Mouse (Mus musculus): Measurements from ENCODE around the gene Tmem88b.
"Not testable (repeated sequence)": the region's sequence is repeated elsewhere in the genome, so short reads cannot be mapped to it uniquely, and the experiment has no call there.

The Tmem88b gene

GRCm38 (mm10) chr4:155788833-155789232 is 3.2 kb upstream of the Tmem88b start:
- DNase-seq (ENCODE audit: low spot score) = not testable (repeated sequence)

GRCm38 (mm10) chr4:155788300-155788699 is 2.6 kb upstream of the Tmem88b start:
- DNase-seq (ENCODE audit: low spot score) = no peak

GRCm38 (mm10) chr4:155785246-155785645 is 428 bp downstream of the Tmem88b start:
- no peak for DNase-seq (ENCODE audit: low spot score)

- peak; percentile 83 for DNase-seq (ENCODE audit: low spot score)
These were observed 1.5 kb downstream of the Tmem88b start for GRCm38 (mm10) chr4:155784081-155784701.

- DNase-seq (ENCODE audit: low spot score) = no peak
These were observed 2.1 kb downstream of the Tmem88b start for GRCm38 (mm10) chr4:155783486-155784080.

GRCm38 (mm10) chr4:155780895-155781294 is 4.8 kb downstream of the Tmem88b start:
- peak; percentile 42 for DNase-seq (ENCODE audit: low spot score)

- DNase-seq (ENCODE audit: low spot score) = no peak
These were observed 6.2 kb downstream of the Tmem88b start for GRCm38 (mm10) chr4:155779498-155779897.

GRCm38 (mm10) chr4:155777816-155778215 is 7.9 kb downstream of the Tmem88b start:
- DNase-seq (ENCODE audit: low spot score) = no peak

GRCm38 (mm10) chr4:155776704-155777335 is 8.9 kb downstream of the Tmem88b start:
- DNase-seq (ENCODE audit: low spot score) = no peak

- no peak for DNase-seq (ENCODE audit: low spot score)
These were observed 9.8 kb downstream of the Tmem88b start for GRCm38 (mm10) chr4:155775855-155776254.

- no peak for DNase-seq (ENCODE audit: low spot score)
These were observed 10.5 kb downstream of the Tmem88b start for GRCm38 (mm10) chr4:155774971-155775740.

- DNase-seq (ENCODE audit: low spot score) = peak; percentile 78
These were observed 11.4 kb downstream of the Tmem88b start, which contains the start of gene Vwa1 for GRCm38 (mm10) chr4:155774280-155774754. Gene Vwa1, minus strand, starts transcription at chr4:155774698.

GRCm38 (mm10) chr4:155773335-155774078 is 12.2 kb downstream of the Tmem88b start:
- no peak for DNase-seq (ENCODE audit: low spot score)

GRCm38 (mm10) chr4:155772786-155773185 is 12.9 kb downstream of the Tmem88b start:
- DNase-seq (ENCODE audit: low spot score) = no peak

- DNase-seq (ENCODE audit: low spot score) = no peak
These were observed 14.0 kb downstream of the Tmem88b start for GRCm38 (mm10) chr4:155771706-155772105.

GRCm38 (mm10) chr4:155770626-155771025 is 15.0 kb downstream of the Tmem88b start:
- DNase-seq (ENCODE audit: low spot score) = no peak

GRCm38 (mm10) chr4:155769880-155770512 is 15.7 kb downstream of the Tmem88b start:
- peak; percentile 91 for DNase-seq (ENCODE audit: low spot score)

- no peak for DNase-seq (ENCODE audit: low spot score)
These were observed 16.2 kb downstream of the Tmem88b start for GRCm38 (mm10) chr4:155769496-155769879.

- DNase-seq (ENCODE audit: low spot score) = no peak
These were observed 23.3 kb downstream of the Tmem88b start for GRCm38 (mm10) chr4:155762357-155762756.

- no peak for DNase-seq (ENCODE audit: low spot score)
These were observed 24.1 kb downstream of the Tmem88b start for GRCm38 (mm10) chr4:155761356-155762099.
